Mouse (Mus musculus) liver, embryonic 16.5 days (tissue): ENCODE measurements around the gene Fdx1l. TPM values are rescaled to one million over a fixed set of nuclear protein-coding genes. Genes with fewer than 3 reads are reported as not detected.
"Not testable (repeated sequence)": the region's sequence is repeated elsewhere in the genome, so short reads cannot be mapped to it uniquely, and the experiment has no call there.

Source experiments
- ATAC-seq: fragments of 200-750 bp; cut with Nextera tagmentation; 2 replicates; pipeline ENCODE4 v1.8.0; 2017; ENCODE audit warnings: low read depth, mild to moderate bottlenecking, moderate number of reproducible peaks, moderate library complexity
- H3K27ac ChIP-seq: fragments of 300-500 bp; sonication (generic); 2 replicates; pipeline ENCODE4 v1.5.1; 2014; ENCODE audit warnings: mild to moderate bottlenecking, low read length
- H3K27me3 ChIP-seq: fragments of 300-500 bp; sonication (generic); 2 replicates; pipeline ENCODE4 v1.6.1; 2014; ENCODE audit warnings: low read depth, low read length, mixed read lengths; ENCODE audit not compliant: control insufficient read depth, insufficient read depth
- H3K36me3 ChIP-seq: fragments of 300-500 bp; sonication (generic); 2 replicates; pipeline ENCODE4 v1.6.1; 2014; ENCODE audit warnings: mild to moderate bottlenecking; ENCODE audit not compliant: control insufficient read depth, insufficient read depth
- H3K4me1 ChIP-seq: fragments of 300-500 bp; sonication (generic); 2 replicates; pipeline ENCODE4 v1.6.1; 2014; ENCODE audit warnings: low read depth, low read length, mixed read lengths; ENCODE audit not compliant: control insufficient read depth
- H3K4me2 ChIP-seq: fragments of 300-500 bp; sonication (generic); 2 replicates; pipeline ENCODE4 v1.6.1; 2014; ENCODE audit warnings: low read depth, low read length, mixed read lengths
- H3K4me3 ChIP-seq: fragments of 300-500 bp; sonication (generic); 2 replicates; pipeline ENCODE4 v1.5.1; 2014; ENCODE audit warnings: low read depth, mild to moderate bottlenecking, low read length
- H3K9ac ChIP-seq: fragments of 300-500 bp; sonication (generic); 2 replicates; pipeline ENCODE4 v1.6.1; 2014; ENCODE audit warnings: low read depth, low read length
- H3K9me3 ChIP-seq: fragments of 300-500 bp; sonication (generic); replicated peaks from 2 replicates; pipeline ENCODE4 v1.6.1; 2016; ENCODE audit warnings: low read length; ENCODE audit not compliant: control insufficient read depth
- WGBS: fragments of 180-500 bp; shearing (Covaris S2); extraction: QIAGEN DNeasy Blood & Tissue Kit; methylation state at CpG from one replicate; pipeline ENCODE4 v1.1.7; 2014; ENCODE audit not compliant: insufficient replicate concordance; 5-methylcytosine and 5-hydroxymethylcytosine counted together
- polyA plus RNA-seq: library from polyadenylated mRNA; unstranded; fragments of >200 nt; fragmentation: Nextera tagmentation; extraction: Ambion mirVana; gene quantifications from 2 replicates; pipeline ENCODE4 v1.2.1, GENCODE M21; 2015

Fdx1l gene
- polyA plus RNA-seq, 1 experiment from 2014 or later: 26.6 TPM

DNA sequence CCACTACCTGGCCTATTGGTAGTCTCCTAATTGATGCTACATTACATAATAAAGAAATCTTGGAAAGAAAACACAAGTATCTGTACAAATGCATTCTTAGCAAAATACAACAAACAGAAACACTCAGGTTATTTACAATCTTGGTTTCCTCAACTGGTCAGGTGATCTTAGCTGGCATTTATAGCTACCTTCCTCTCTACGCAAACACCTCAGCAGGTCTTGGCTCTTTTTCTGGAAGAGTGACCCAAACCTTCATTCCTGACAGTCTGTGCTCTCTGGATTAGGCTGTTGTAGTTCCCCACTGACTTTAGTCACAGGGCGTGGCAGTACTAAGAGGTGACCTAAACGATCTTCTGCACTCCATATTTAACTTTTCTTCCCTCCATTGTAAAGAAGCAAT, 28.2 kb downstream of the Fdx1l start:
- Histone ChIP-seq H3K27me3 (no peaks in the 10 kb centered on the region), H3K4me1 (peaks cover 2% of the 10 kb centered on the region), H3K36me3 (no peaks in the 10 kb centered on the region), H3K4me3 (no peak overlapping the region), H3K27ac (no peak overlapping the region), H3K4me2 (no peak overlapping the region), H3K9ac (no peak overlapping the region), H3K9me3 (no peaks in the 10 kb centered on the region)
- no peak for ATAC-seq
- 57% methylated on average over 3 of the region's 3 CpGs for WGBS

DNA sequence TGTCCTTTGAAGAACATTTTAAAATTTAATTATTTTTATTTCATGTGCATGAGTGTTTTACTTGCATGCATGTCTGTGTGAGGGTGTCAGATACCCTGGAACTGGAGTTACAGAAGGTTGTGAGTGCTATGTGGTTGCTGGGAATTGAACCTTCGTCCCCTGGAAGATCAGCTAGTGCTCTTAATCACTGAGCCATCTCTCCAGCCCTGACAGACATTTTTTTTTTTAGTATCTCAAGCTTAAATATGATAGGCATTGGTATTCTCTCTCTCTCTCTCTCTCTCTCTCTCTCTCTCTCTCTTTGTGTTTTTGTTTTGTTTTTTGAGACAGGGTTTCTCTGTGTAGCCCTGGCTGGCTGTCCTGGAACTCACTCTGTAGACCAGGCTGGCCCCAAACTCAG, 28.6 kb downstream of the Fdx1l start:
- H3K27me3 ChIP-seq, ATAC-seq, H3K36me3 ChIP-seq, H3K27ac ChIP-seq, H3K4me2 ChIP-seq, H3K4me1 ChIP-seq, H3K9me3 ChIP-seq, H3K9ac ChIP-seq, H3K4me3 ChIP-seq: not testable (repeated sequence)
- WGBS: 48% methylated on average over 1 of the region's 1 CpGs

DNA sequence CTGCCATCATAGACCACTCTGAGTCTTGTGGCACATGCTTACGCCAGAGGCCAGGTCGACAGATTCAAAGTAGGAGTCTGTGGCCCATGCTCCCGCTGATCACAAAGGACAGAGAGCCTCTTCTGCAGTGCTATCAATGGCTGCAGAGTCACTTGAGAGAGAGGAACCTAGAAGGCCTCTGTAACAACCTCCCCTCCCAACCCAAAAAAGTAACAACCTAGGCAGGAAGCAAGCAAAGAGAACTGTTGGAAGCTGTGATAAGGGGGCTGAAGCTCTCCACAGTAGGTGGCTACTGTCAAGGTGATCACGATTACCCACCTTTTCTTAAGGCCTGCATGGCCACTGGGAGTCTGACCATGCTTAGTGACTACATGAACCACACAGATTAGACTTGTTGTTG, 29.9 kb downstream of the Fdx1l start:
- no peak overlapping the region for H3K4me2 ChIP-seq
- 41% methylated on average over 4 of the region's 4 CpGs for WGBS
- ATAC-seq: no peak
- H3K9me3 ChIP-seq: no peaks in the 10 kb centered on the region
- H3K36me3 ChIP-seq: no peaks in the 10 kb centered on the region
- H3K9ac ChIP-seq: no peak overlapping the region
- no peak overlapping the region for H3K27ac ChIP-seq
- H3K4me3 ChIP-seq: no peak overlapping the region
- H3K27me3 ChIP-seq: peaks cover 3% of the 10 kb centered on the region
- peaks cover 12% of the 10 kb centered on the region for H3K4me1 ChIP-seq

DNA sequence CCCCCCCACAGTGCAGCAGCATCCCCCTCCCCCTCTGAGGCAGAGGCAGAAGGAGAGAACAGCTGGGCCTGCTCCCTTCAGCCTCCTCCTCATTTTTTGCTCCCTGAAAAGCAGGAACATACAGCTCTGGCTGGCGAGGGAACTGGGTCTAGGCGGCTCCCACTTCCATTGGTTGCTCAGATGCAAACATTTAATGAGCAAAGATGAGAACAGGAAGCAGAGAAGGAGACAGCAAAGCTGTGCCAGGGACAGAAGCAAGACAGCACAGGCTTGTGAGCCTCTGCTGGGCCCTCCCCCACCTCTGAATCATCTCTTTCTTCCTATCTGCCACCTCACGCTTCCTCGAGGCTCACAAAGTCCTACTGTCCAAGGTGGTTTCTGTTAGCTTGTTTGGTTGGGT, 32.1 kb downstream of the Fdx1l start:
- ATAC-seq: no peak

DNA sequence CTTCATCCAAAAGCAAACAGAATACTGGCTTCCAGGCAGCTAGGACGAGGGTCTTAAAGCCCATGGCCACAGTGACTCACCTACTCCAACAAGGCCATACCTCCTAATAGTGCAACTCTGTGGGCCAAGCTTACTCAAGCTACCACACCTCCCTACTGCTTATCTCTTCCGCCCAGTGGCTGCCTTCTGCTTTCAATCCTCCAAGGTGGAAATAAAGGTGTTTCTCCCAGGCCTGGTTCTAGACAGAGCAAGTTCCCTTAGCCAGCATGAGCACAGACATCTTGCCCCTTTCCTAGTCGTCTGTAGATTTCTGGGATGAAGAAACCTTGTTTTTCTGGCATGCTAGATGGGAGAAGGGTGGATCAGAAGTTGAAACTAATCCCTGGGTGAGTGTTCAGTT, 33.6 kb downstream of the Fdx1l start:
- no peak overlapping the region for H3K9ac ChIP-seq
- ATAC-seq: peak; percentile 85
- H3K36me3 ChIP-seq: no peaks in the 10 kb centered on the region
- no peak overlapping the region for H3K4me3 ChIP-seq
- H3K9me3 ChIP-seq: no peaks in the 10 kb centered on the region
- H3K4me2 ChIP-seq: peak overlapping the region; percentile 7; the same call in 1 of the 2 replicates
- 0 out of 2 replicates have a peak overlapping the region, but pooled peaks have one; percentile 56 for H3K27ac ChIP-seq
- peaks cover 41% of the 10 kb centered on the region for H3K27me3 ChIP-seq
- H3K4me1 ChIP-seq: peaks cover 17% of the 10 kb centered on the region
- 36% methylated on average over 3 of the region's 3 CpGs for WGBS

More for the DNA sequence above, 32.1 kb downstream of the Fdx1l start:
- Histone ChIP-seq H3K4me2 (no peak overlapping the region), H3K4me1 (peaks cover 14% of the 10 kb centered on the region), H3K4me3 (no peak overlapping the region), H3K36me3 (no peaks in the 10 kb centered on the region), H3K9ac (no peak overlapping the region), H3K27ac (no peak overlapping the region), H3K27me3 (peaks cover 26% of the 10 kb centered on the region), H3K9me3 (no peaks in the 10 kb centered on the region)
- 33% methylated on average over 4 of the region's 4 CpGs for whole genome bisulfite sequencing

DNA sequence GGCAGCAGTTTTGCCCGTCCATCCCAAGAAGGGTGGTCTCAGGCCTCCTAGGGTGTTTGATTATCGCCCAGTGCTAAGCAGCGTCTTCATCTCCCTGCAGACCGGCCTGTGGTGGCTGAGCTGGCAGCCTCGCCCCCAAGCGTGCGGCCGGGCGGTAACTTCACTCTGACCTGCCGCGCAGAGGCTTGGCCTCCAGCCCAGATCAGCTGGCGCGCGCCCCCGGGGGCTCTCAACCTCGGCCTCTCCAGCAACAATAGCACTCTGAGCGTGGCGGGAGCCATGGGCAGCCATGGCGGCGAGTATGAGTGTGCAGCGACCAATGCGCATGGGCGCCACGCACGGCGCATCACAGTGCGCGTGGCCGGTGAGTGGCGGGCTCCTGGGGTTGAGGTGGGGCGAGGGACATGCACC, 35.9 kb downstream of the Fdx1l start:
- WGBS: 4% methylated on average over 31 of the region's 31 CpGs
- Histone ChIP-seq H3K36me3 (no peaks in the 10 kb centered on the region), H3K4me3 (peak overlapping the region; percentile 35), H3K27me3 (peaks cover 63% of the 10 kb centered on the region), H3K4me1 (peaks cover 29% of the 10 kb centered on the region), H3K27ac (no peak overlapping the region), H3K9ac (no peak overlapping the region), H3K9me3 (no peaks in the 10 kb centered on the region), H3K4me2 (peak overlapping the region; percentile 48)
- ATAC-seq: no peak

DNA sequence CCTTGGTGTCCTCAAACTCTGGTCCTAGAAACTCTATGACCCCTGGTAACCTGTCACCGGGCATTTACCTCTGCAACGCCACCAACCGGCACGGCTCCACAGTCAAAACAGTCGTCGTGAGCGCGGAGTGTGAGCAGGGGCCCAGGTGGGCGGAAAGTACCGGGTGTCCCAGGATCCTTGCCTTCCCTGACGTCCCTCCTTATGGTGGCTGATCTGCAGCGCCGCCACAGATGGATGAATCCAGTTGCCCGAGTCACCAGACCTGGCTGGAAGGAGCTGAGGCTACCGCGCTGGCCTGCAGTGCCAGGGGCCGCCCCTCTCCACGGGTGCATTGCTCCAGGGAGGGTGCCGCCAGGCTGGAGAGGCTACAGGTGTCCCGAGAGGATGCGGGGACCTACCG, 36.7 kb downstream of the Fdx1l start:
- no peak overlapping the region for H3K9ac ChIP-seq
- no peaks in the 10 kb centered on the region for H3K9me3 ChIP-seq
- no peak overlapping the region for H3K27ac ChIP-seq
- no peak overlapping the region for H3K4me3 ChIP-seq
- no peaks in the 10 kb centered on the region for H3K36me3 ChIP-seq
- no peak overlapping the region for H3K4me2 ChIP-seq
- H3K4me1 ChIP-seq: peaks cover 38% of the 10 kb centered on the region
- peaks cover 71% of the 10 kb centered on the region for H3K27me3 ChIP-seq
- WGBS: 5% methylated on average over 22 of the region's 22 CpGs
- ATAC-seq: no peak

DNA sequence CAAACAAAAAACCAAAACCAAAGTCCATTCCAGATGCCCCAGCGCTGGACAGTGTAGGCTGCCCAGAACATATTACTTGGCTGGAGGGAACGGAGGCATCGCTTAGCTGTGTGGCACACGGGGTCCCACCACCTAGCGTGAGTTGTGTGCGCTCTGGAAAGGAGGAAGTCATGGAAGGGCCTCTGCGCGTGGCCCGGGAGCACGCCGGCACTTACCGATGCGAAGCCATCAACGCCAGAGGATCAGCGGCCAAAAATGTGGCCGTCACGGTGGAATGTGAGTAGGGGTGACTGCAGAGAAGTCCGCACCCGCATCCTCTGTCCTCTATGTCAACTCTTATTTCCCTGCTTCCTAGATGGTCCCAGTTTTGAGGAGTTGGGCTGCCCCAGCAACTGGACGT, 37.3 kb downstream of the Fdx1l start:
- no peak overlapping the region for H3K4me3 ChIP-seq
- peaks cover 41% of the 10 kb centered on the region for H3K4me1 ChIP-seq
- no peak overlapping the region for H3K4me2 ChIP-seq
- no peaks in the 10 kb centered on the region for H3K36me3 ChIP-seq
- peaks cover 72% of the 10 kb centered on the region for H3K27me3 ChIP-seq
- H3K9ac ChIP-seq: no peak overlapping the region
- WGBS: 9% methylated on average over 20 of the region's 20 CpGs
- ATAC-seq: no peak
- no peak overlapping the region for H3K27ac ChIP-seq
- H3K9me3 ChIP-seq: no peaks in the 10 kb centered on the region

DNA sequence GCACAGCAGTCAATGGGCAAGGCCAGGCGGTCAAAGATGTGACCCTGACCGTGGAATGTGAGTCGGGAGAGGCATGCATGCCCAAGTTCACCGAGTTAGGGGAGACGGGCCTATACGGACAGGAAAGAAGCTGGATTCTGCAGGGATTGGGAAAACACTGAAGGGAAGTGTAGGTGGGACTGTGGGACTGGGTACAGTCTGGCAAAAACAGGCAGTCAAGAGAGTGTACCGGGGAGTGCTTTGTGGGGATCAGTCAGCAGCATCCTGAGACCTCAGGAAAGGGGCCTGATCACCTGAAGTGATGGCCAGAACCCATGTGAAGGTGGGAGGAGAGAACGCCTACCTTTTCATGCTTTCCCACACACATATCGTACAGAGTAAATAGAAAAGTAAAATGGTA, 37.8 kb downstream of the Fdx1l start:
- H3K36me3 ChIP-seq: no peaks in the 10 kb centered on the region
- no peaks in the 10 kb centered on the region for H3K9me3 ChIP-seq
- no peak overlapping the region for H3K9ac ChIP-seq
- no peak overlapping the region for H3K4me3 ChIP-seq
- peaks cover 45% of the 10 kb centered on the region for H3K4me1 ChIP-seq
- no peak overlapping the region for H3K27ac ChIP-seq
- no peak for ATAC-seq
- WGBS: 28% methylated on average over 9 of the region's 9 CpGs
- no peak overlapping the region for H3K4me2 ChIP-seq
- H3K27me3 ChIP-seq: peaks cover 72% of the 10 kb centered on the region
